Mouse (Mus musculus) kidney, embryonic 14.5 days (tissue): Measurements from ENCODE around the gene Dpp7. TPM values are rescaled to one million over a fixed set of nuclear protein-coding genes. Genes with fewer than 3 reads are reported as not detected.

Experiments used
- ATAC-seq: fragments of 200-750 bp; cut with Nextera tagmentation; 2 replicates; pipeline ENCODE4 v1.8.0; 2017; ENCODE audit warnings: moderate number of reproducible peaks, mild to moderate bottlenecking, moderate TSS enrichment, moderate library complexity; ENCODE audit not compliant: low FRiP score, low TSS enrichment
- H3K27ac ChIP-seq: fragments of 300-500 bp; sonication (generic); 2 replicates; pipeline ENCODE4 v1.5.1; 2014; ENCODE audit warnings: low read depth, mild to moderate bottlenecking, low read length, moderate library complexity, mixed read lengths
- H3K27me3 ChIP-seq: fragments of 300-500 bp; sonication (generic); 2 replicates; pipeline ENCODE4 v1.6.1; 2014; ENCODE audit warnings: mild to moderate bottlenecking, low read length; ENCODE audit not compliant: control insufficient read depth, insufficient read depth
- H3K36me3 ChIP-seq: fragments of 300-500 bp; sonication (generic); 2 replicates; pipeline ENCODE4 v1.6.1; 2014; ENCODE audit warnings: low read length, mixed read lengths; ENCODE audit not compliant: control insufficient read depth, insufficient read depth
- H3K4me1 ChIP-seq: fragments of 300-500 bp; sonication (generic); 2 replicates; pipeline ENCODE4 v1.6.1; 2014; ENCODE audit warnings: low read length, mixed read lengths; ENCODE audit not compliant: control insufficient read depth, insufficient read depth
- H3K4me2 ChIP-seq: fragments of 300-500 bp; sonication (generic); replicated peaks from 2 replicates; pipeline ENCODE4 v1.6.1; 2014; ENCODE audit warnings: low read depth, mild to moderate bottlenecking, low read length
- H3K4me3 ChIP-seq: fragments of 300-500 bp; sonication (generic); 2 replicates; pipeline ENCODE4 v1.5.1; 2014; ENCODE audit warnings: mild to moderate bottlenecking, low read length
- H3K9ac ChIP-seq: fragments of 300-500 bp; sonication (generic); 2 replicates; pipeline ENCODE4 v1.6.1; 2014; ENCODE audit warnings: low read depth, mild to moderate bottlenecking, low read length, moderate library complexity
- H3K9me3 ChIP-seq: fragments of 300-500 bp; sonication (generic); 2 replicates; pipeline ENCODE4 v1.6.1; 2016; ENCODE audit warnings: low read length; ENCODE audit not compliant: control insufficient read depth
- WGBS: fragments of 180-500 bp; shearing (Covaris S2); extraction: QIAGEN DNeasy Blood & Tissue Kit; methylation state at CpG from one replicate; pipeline ENCODE4 v1.1.7; 2014; 5-methylcytosine and 5-hydroxymethylcytosine counted together
- polyA plus RNA-seq: library from polyadenylated mRNA; unstranded; fragments of >200 nt; fragmentation: Nextera tagmentation; extraction: Ambion mirVana; gene quantifications from 2 replicates; pipeline ENCODE4 v1.2.1, GENCODE M21; 2014

Dpp7 gene
- polyA plus RNA-seq, 1 experiment from 2014 or later = 16.2 TPM

GRCm38 (mm10) chr2:25355419-25356066 lies 616 bp downstream of the Dpp7 start:
- Histone ChIP-seq H3K4me3 (peak overlapping the region; percentile 58), H3K27ac (no peak overlapping the region), H3K36me3 (peaks cover 29% of the 10 kb centered on the region), H3K4me1 (peaks cover 12% of the 10 kb centered on the region), H3K4me2 (peak overlapping the region; percentile 86), H3K27me3 (no peaks in the 10 kb centered on the region), H3K9ac (peak overlapping the region; percentile 58), H3K9me3 (no peaks in the 10 kb centered on the region)
- ATAC-seq = peak; percentile 16; the same call in 1 of the 2 replicates
- 33% methylated on average over 18 of the region's 18 CpGs for WGBS

DNA sequence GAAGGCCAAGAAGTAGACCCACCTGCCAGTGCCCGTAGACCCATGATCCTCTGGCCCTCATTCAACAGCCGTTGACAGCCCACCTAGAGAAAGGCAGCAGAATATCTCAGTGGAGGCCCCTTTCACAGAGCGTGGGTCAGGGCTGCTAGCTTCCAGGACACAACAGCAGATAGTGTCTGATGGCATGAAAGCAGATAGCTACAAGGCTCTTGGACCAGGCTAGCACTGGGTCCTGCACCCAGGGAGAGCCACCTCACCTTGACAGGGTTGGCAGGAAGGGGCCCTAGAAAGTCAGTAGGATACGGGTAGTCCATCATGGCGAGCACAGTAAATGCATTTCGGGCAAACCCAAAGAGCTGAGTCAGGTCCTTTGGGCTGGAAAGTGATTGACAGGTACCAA lies 1.9 kb downstream of the Dpp7 start:
- peaks cover 43% of the 10 kb centered on the region for H3K36me3 ChIP-seq
- H3K9me3 ChIP-seq = no peaks in the 10 kb centered on the region
- H3K4me3 ChIP-seq = no peak overlapping the region
- no peaks in the 10 kb centered on the region for H3K27me3 ChIP-seq
- WGBS = 84% methylated on average over 6 of the region's 6 CpGs
- no peak overlapping the region for H3K27ac ChIP-seq
- no peak overlapping the region for H3K9ac ChIP-seq
- ATAC-seq = no peak
- no peak overlapping the region for H3K4me2 ChIP-seq
- peaks cover 12% of the 10 kb centered on the region for H3K4me1 ChIP-seq

- Histone ChIP-seq H3K27me3 (no peaks in the 10 kb centered on the region), H3K36me3 (peaks cover 75% of the 10 kb centered on the region), H3K4me3 (no peak overlapping the region), H3K4me2 (no peak overlapping the region), H3K9ac (no peak overlapping the region), H3K4me1 (peaks cover 3% of the 10 kb centered on the region; the same call in 1 of the 2 replicates), H3K9me3 (no peaks in the 10 kb centered on the region), H3K27ac (no peak overlapping the region)
- 94% methylated on average over 3 of the region's 3 CpGs for WGBS
- no peak for ATAC-seq
Observed at GRCm38 (mm10) chr2:25350701-25351100, 5.5 kb downstream of the Dpp7 start.

- H3K4me2 ChIP-seq = no peak overlapping the region
- H3K27me3 ChIP-seq = no peaks in the 10 kb centered on the region
- ATAC-seq = no peak
- no peak overlapping the region for H3K9ac ChIP-seq
- no peak overlapping the region for H3K4me3 ChIP-seq
- no peaks in the 10 kb centered on the region for H3K4me1 ChIP-seq
- WGBS = 89% methylated on average over 4 of the region's 4 CpGs
- no peaks in the 10 kb centered on the region for H3K9me3 ChIP-seq
- H3K36me3 ChIP-seq = peaks cover 87% of the 10 kb centered on the region
- no peak overlapping the region for H3K27ac ChIP-seq
Observed at GRCm38 (mm10) chr2:25349499-25349898, 6.7 kb downstream of the Dpp7 start.

- Histone ChIP-seq H3K27me3 (no peaks in the 10 kb centered on the region), H3K9me3 (no peaks in the 10 kb centered on the region), H3K4me2 (no peak overlapping the region), H3K9ac (no peak overlapping the region), H3K4me1 (no peaks in the 10 kb centered on the region), H3K36me3 (peaks cover 96% of the 10 kb centered on the region), H3K27ac (no peak overlapping the region), H3K4me3 (no peak overlapping the region)
- 86% methylated on average over 7 of the region's 7 CpGs for WGBS
- no peak for ATAC-seq
Observed at GRCm38 (mm10) chr2:25348162-25348561, 8.0 kb downstream of the Dpp7 start.

GRCm38 (mm10) chr2:25338303-25338702 lies 17.9 kb downstream of the Dpp7 start:
- no peak overlapping the region for H3K27ac ChIP-seq
- no peaks in the 10 kb centered on the region for H3K27me3 ChIP-seq
- H3K9ac ChIP-seq = no peak overlapping the region
- H3K36me3 ChIP-seq = peaks cover 81% of the 10 kb centered on the region
- WGBS = 93% methylated on average over 6 of the region's 6 CpGs
- H3K4me1 ChIP-seq = peaks cover 2% of the 10 kb centered on the region
- no peak for ATAC-seq
- H3K4me3 ChIP-seq = no peak overlapping the region
- no peaks in the 10 kb centered on the region for H3K9me3 ChIP-seq
- H3K4me2 ChIP-seq = no peak overlapping the region

- Histone ChIP-seq H3K27me3 (no peaks in the 10 kb centered on the region), H3K9me3 (no peaks in the 10 kb centered on the region), H3K27ac (no peak overlapping the region), H3K4me3 (peak overlapping the region; percentile 95), H3K9ac (peak overlapping the region; percentile 95; the same call in 1 of the 2 replicates), H3K36me3 (peaks cover 47% of the 10 kb centered on the region), H3K4me1 (peaks cover 10% of the 10 kb centered on the region), H3K4me2 (peak overlapping the region; percentile 80)
- ATAC-seq = no peak
- WGBS = 84% methylated on average over 2 of the region's 2 CpGs
Observed at GRCm38 (mm10) chr2:25333569-25333968, 22.6 kb downstream of the Dpp7 start.

GRCm38 (mm10) chr2:25332286-25333160 lies 23.6 kb downstream of the Dpp7 start, which contains the start of gene Man1b1:
Gene Man1b1, plus strand, starts transcription at chr2:25332338.
- H3K27ac ChIP-seq = peak within 1 kb of the TSS; percentile 82
- no peaks in the 10 kb centered on the region for H3K27me3 ChIP-seq
- H3K9me3 ChIP-seq = no peaks in the 10 kb centered on the region
- H3K36me3 ChIP-seq = peaks cover 36% of the 10 kb centered on the region
- H3K9ac ChIP-seq = peak within 1 kb of the TSS; percentile 95
- under 1% methylated on average over 78 of the region's 78 CpGs for WGBS
- H3K4me1 ChIP-seq = peaks cover 10% of the 10 kb centered on the region
- ATAC-seq = peak; percentile 99
- peak within 1 kb of the TSS; percentile 80 for H3K4me2 ChIP-seq
- H3K4me3 ChIP-seq = peak within 1 kb of the TSS; percentile 95

DNA sequence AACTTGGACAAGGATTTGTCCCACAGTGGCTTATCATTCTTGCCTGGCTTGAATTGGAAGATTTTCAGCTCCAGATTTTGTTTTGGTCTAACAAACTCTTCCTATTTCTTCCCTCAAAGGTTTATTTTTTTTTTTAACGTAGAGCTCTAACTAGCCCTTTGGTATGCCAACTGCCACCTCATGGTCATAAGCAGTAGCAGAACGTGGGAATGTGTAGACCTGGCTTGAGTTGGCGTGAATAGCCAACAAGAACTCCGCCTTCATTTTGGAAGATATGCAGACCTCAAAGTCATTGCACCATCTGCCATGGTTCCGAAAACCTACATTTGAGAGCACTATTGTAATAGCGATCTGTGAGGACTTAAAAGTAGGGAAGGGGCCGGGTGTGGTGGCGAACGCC lies 24.7 kb downstream of the Dpp7 start:
- Histone ChIP-seq H3K27me3 (no peaks in the 10 kb centered on the region), H3K36me3 (peaks cover 26% of the 10 kb centered on the region), H3K4me3 (peak overlapping the region; percentile 95), H3K4me2 (peak overlapping the region; percentile 60), H3K27ac (no peak overlapping the region; the same call in 1 of the 2 replicates), H3K9ac (peak overlapping the region; percentile 95), H3K9me3 (no peaks in the 10 kb centered on the region), H3K4me1 (peaks cover 10% of the 10 kb centered on the region)
- 63% methylated on average over 9 of the region's 9 CpGs for WGBS
- no peak for ATAC-seq
